Mouse (Mus musculus): ENCODE measurements at regions not wholly inside any gene's neighbourhood (a gene's known extent, or its start where the extent isn't known, plus 50 kb on each side); places are given as distances from the start of the nearest gene placed in this dataset.

- no peak for ATAC-seq (replicated peaks in 1 of 2; ENCODE audit: insufficient read depth in 1 of 2, low FRiP score in 2 of 2, low TSS enrichment in 1 of 2, low read depth in 1 of 2, poor library complexity in 2 of 2, severe bottlenecking in 2 of 2)
Measured at GRCm38 (mm10) chr3:50603182-50603581, 159.8 kb upstream of the Slc7a11 start.

- ATAC-seq (replicated peaks in 1 of 2; ENCODE audit: insufficient read depth in 1 of 2, low FRiP score in 2 of 2, low TSS enrichment in 1 of 2, low read depth in 1 of 2, poor library complexity in 2 of 2, severe bottlenecking in 2 of 2), result no peak
Measured at GRCm38 (mm10) chr3:50595732-50596131, 152.3 kb upstream of the Slc7a11 start.

- no peak for ATAC-seq (replicated peaks in 1 of 2; ENCODE audit: insufficient read depth in 1 of 2, low FRiP score in 2 of 2, low TSS enrichment in 1 of 2, low read depth in 1 of 2, poor library complexity in 2 of 2, severe bottlenecking in 2 of 2)
Measured at GRCm38 (mm10) chr3:50584323-50584722, 140.9 kb upstream of the Slc7a11 start.

GRCm38 (mm10) chr3:50583475-50583874, 140.1 kb upstream of the Slc7a11 start:
- ATAC-seq (replicated peaks in 1 of 2; ENCODE audit: insufficient read depth in 1 of 2, low FRiP score in 2 of 2, low TSS enrichment in 1 of 2, low read depth in 1 of 2, poor library complexity in 2 of 2, severe bottlenecking in 2 of 2), result peak; percentile 27 to 81

GRCm38 (mm10) chr3:50574388-50574787, 131.0 kb upstream of the Slc7a11 start:
- ATAC-seq (replicated peaks in 1 of 2; ENCODE audit: insufficient read depth in 1 of 2, low FRiP score in 2 of 2, low TSS enrichment in 1 of 2, low read depth in 1 of 2, poor library complexity in 2 of 2, severe bottlenecking in 2 of 2), result no peak

GRCm38 (mm10) chr3:50570027-50570426, 126.6 kb upstream of the Slc7a11 start:
- ATAC-seq (replicated peaks in 1 of 2; ENCODE audit: insufficient read depth in 1 of 2, low FRiP score in 2 of 2, low TSS enrichment in 1 of 2, low read depth in 1 of 2, poor library complexity in 2 of 2, severe bottlenecking in 2 of 2), result no peak

GRCm38 (mm10) chr3:50569565-50569964, 126.2 kb upstream of the Slc7a11 start:
- no peak for ATAC-seq (replicated peaks in 1 of 2; ENCODE audit: insufficient read depth in 1 of 2, low FRiP score in 2 of 2, low TSS enrichment in 1 of 2, low read depth in 1 of 2, poor library complexity in 2 of 2, severe bottlenecking in 2 of 2)

- ATAC-seq (replicated peaks in 1 of 2; ENCODE audit: insufficient read depth in 1 of 2, low FRiP score in 2 of 2, low TSS enrichment in 1 of 2, low read depth in 1 of 2, poor library complexity in 2 of 2, severe bottlenecking in 2 of 2), result no peak
Measured at GRCm38 (mm10) chr3:50554150-50554549, 110.7 kb upstream of the Slc7a11 start.

GRCm38 (mm10) chr3:50548568-50548967, 105.2 kb upstream of the Slc7a11 start:
- ATAC-seq (replicated peaks in 1 of 2; ENCODE audit: insufficient read depth in 1 of 2, low FRiP score in 2 of 2, low TSS enrichment in 1 of 2, low read depth in 1 of 2, poor library complexity in 2 of 2, severe bottlenecking in 2 of 2), result no peak

- ATAC-seq (replicated peaks in 1 of 2; ENCODE audit: insufficient read depth in 1 of 2, low FRiP score in 2 of 2, low TSS enrichment in 1 of 2, low read depth in 1 of 2, poor library complexity in 2 of 2, severe bottlenecking in 2 of 2), result no peak
Measured at GRCm38 (mm10) chr3:50530654-50531053, 87.2 kb upstream of the Slc7a11 start.

- ATAC-seq (replicated peaks in 1 of 2; ENCODE audit: insufficient read depth in 1 of 2, low FRiP score in 2 of 2, low TSS enrichment in 1 of 2, low read depth in 1 of 2, poor library complexity in 2 of 2, severe bottlenecking in 2 of 2), result no peak
Measured at GRCm38 (mm10) chr3:50524006-50524405, 80.6 kb upstream of the Slc7a11 start.

- ATAC-seq (replicated peaks in 1 of 2; ENCODE audit: insufficient read depth in 1 of 2, low FRiP score in 2 of 2, low TSS enrichment in 1 of 2, low read depth in 1 of 2, poor library complexity in 2 of 2, severe bottlenecking in 2 of 2), result no peak
Measured at GRCm38 (mm10) chr3:50507211-50507610, 63.8 kb upstream of the Slc7a11 start.
